8 mouse cellular contexts compared by ENCODE assay signal in genomic region chr7:120328087-120328793, GRCm38 (mm10). TPM values are rescaled to one million over a fixed set of nuclear protein-coding genes. Genes with fewer than 3 reads are reported as not detected.
DNase-seq lines count a peak whose midpoint lies in the region; ATAC-seq and TF ChIP-seq lines count a peak whose summit lies in the region.

TSS of gene Abca15 (plus strand) at chr7:120328670.

- no peak within 1 kb of the TSS for H3K27ac ChIP-seq in hindbrain, embryonic 11.5 days (ENCODE audit: low read depth, low read length)
- no peak within 1 kb of the TSS for H3K27ac ChIP-seq in limb, embryonic 12.5 days
- no peak within 1 kb of the TSS for H3K27ac ChIP-seq in stomach, postnatal 0 days (replicated peaks)

- peak; percentile 20 for DNase-seq in cerebellum, adult 11 months
- DNase-seq in retina, postnatal 1 day, result peak; percentile 24
- no peak for DNase-seq in retina, embryonic 14.5 days (ENCODE audit: low spot score)
- no peak for DNase-seq in hindbrain, embryonic 11.5 days (ENCODE audit: low spot score)
- DNase-seq in stomach, postnatal 0 days (ENCODE audit: low spot score), result no peak
- DNase-seq in adipocyte (ENCODE audit: low spot score), result no peak

- H3K27me3 ChIP-seq in hindbrain, embryonic 11.5 days (ENCODE audit: control insufficient read depth, insufficient read depth, low read length), result no peaks in the 10 kb centered on the region
- H3K27me3 ChIP-seq in limb, embryonic 12.5 days, result peaks cover 17% of the 10 kb centered on the region
- no peaks in the 10 kb centered on the region for H3K27me3 ChIP-seq in stomach, postnatal 0 days (ENCODE audit: control insufficient read depth, insufficient read depth, low read length)

- H3K36me3 ChIP-seq in hindbrain, embryonic 11.5 days (ENCODE audit: control insufficient read depth, insufficient read depth, low read length), result no peaks in the 10 kb centered on the region
- no peaks in the 10 kb centered on the region for H3K36me3 ChIP-seq in limb, embryonic 12.5 days
- H3K36me3 ChIP-seq in stomach, postnatal 0 days (ENCODE audit: control insufficient read depth, insufficient read depth, low read length), result no peaks in the 10 kb centered on the region

- H3K9me3 ChIP-seq in hindbrain, embryonic 11.5 days (ENCODE audit: control insufficient read depth, low read length), result no peaks in the 10 kb centered on the region
- no peaks in the 10 kb centered on the region for H3K9me3 ChIP-seq in limb, embryonic 12.5 days
- H3K9me3 ChIP-seq in stomach, postnatal 0 days (ENCODE audit: control insufficient read depth, low read length), result no peaks in the 10 kb centered on the region

- 88% methylated on average over 22 of the region's 22 CpGs for WGBS in hindbrain, embryonic 11.5 days
- 84% methylated on average over 22 of the region's 22 CpGs for WGBS in limb, embryonic 12.5 days
- WGBS in stomach, postnatal 0 days, result 72% methylated on average over 22 of the region's 22 CpGs

- H3K4me3 ChIP-seq in hindbrain, embryonic 11.5 days (ENCODE audit: low read depth, low read length), result no peak within 1 kb of the TSS
- no peak within 1 kb of the TSS for H3K4me3 ChIP-seq in limb, embryonic 12.5 days (replicated peaks)
- no peak within 1 kb of the TSS for H3K4me3 ChIP-seq in stomach, postnatal 0 days (ENCODE audit: low read depth, low read length)

- no peak for ATAC-seq in cerebellum, adult (ENCODE audit: insufficient number of reproducible peaks, low FRiP score, low TSS enrichment)
- ATAC-seq in hindbrain, embryonic 11.5 days (ENCODE audit: low FRiP score), result peak; percentile 25; the same call in 1 of the 2 replicates
- ATAC-seq in limb, embryonic 12.5 days (ENCODE audit: insufficient number of reproducible peaks, insufficient read depth, low FRiP score, low TSS enrichment, low read depth), result peak; percentile 56; the same call in 1 of the 2 replicates
- no peak for ATAC-seq in stomach, postnatal 0 days (ENCODE audit: low FRiP score, low TSS enrichment)

- no peaks in the 10 kb centered on the region for H3K4me1 ChIP-seq in hindbrain, embryonic 11.5 days (replicated peaks; ENCODE audit: control insufficient read depth, insufficient read depth, low read length)
- H3K4me1 ChIP-seq in limb, embryonic 12.5 days (replicated peaks), result no peaks in the 10 kb centered on the region
- H3K4me1 ChIP-seq in stomach, postnatal 0 days (replicated peaks; ENCODE audit: control insufficient read depth, insufficient read depth), result no peaks in the 10 kb centered on the region

- peak within 1 kb of the TSS; percentile 42; the same call in 1 of the 2 replicates for H3K4me2 ChIP-seq in hindbrain, embryonic 11.5 days (replicated peaks; ENCODE audit: low read depth, low read length)
- peak within 1 kb of the TSS; percentile 50 for H3K4me2 ChIP-seq in limb, embryonic 12.5 days
- peak within 1 kb of the TSS; percentile 40 for H3K4me2 ChIP-seq in stomach, postnatal 0 days (replicated peaks; ENCODE audit: low read depth)

- no peak for TF ChIP-seq EP300 in stomach, postnatal 0 days (optimal IDR thresholded peaks at IDR 0.05)

- TF ChIP-seq CTCF in stomach, postnatal 0 days (IDR thresholded peaks at IDR 0.05; ENCODE audit: low read depth), result no peak

- H3K9ac ChIP-seq in hindbrain, embryonic 11.5 days (ENCODE audit: low read depth, low read length), result no peak within 1 kb of the TSS
- H3K9ac ChIP-seq in limb, embryonic 12.5 days (replicated peaks), result no peak within 1 kb of the TSS
- no peak within 1 kb of the TSS for H3K9ac ChIP-seq in stomach, postnatal 0 days (ENCODE audit: low read length)

RNA-seq across cellular contexts. Expression of gene Abca15, which starts in this region (rescaled TPM):
- polyA plus RNA-seq in hindbrain, embryonic 11.5 days (2014; fragmentation: Nextera tagmentation; extraction: Ambion mirVana), result not detected in 2 replicates
- polyA plus RNA-seq in limb, embryonic 12.5 days (2016; fragmentation: Nextera tagmentation; extraction: Ambion mirVana), result not detected in 2 replicates
- polyA plus RNA-seq in stomach, postnatal 0 days (2015; fragmentation: Nextera tagmentation; extraction: Ambion mirVana), result not detected in 2 replicates

Comparison
In these comparisons a context has a peak if more than half of its experiments do, and no peak if none do; other contexts are left out.
1. DNase-seq: peak in cerebellum, adult 11 months (single experiment) and retina, postnatal 1 day (single experiment); none in retina, embryonic 14.5 days (single experiment), hindbrain, embryonic 11.5 days (single experiment), stomach, postnatal 0 days (single experiment) and adipocyte (single experiment).
2. Peak in ATAC-seq and H3K4me2 ChIP-seq in hindbrain, embryonic 11.5 days; RNA of the gene not detected or under 1 TPM.
3. Peak in ATAC-seq and H3K4me2 ChIP-seq in limb, embryonic 12.5 days; RNA of the gene not detected or under 1 TPM.
4. Peak in every context shown above with its lines, with median percentiles within 50 percentile points of each other: H3K4me2 ChIP-seq.